Mouse (Mus musculus) forebrain, embryonic 12.5 days (tissue): ENCODE data around the gene Clptm1. TPM values are rescaled to one million over a fixed set of nuclear protein-coding genes. Genes with fewer than 3 reads are reported as not detected.

ENCODE experiments used
- ATAC-seq: fragments of 200-750 bp; cut with Nextera tagmentation; 2 replicates; pipeline ENCODE4 v1.8.0; 2017; ENCODE audit warnings: moderate TSS enrichment; ENCODE audit not compliant: low FRiP score
- H3K27ac ChIP-seq: fragments of 300-500 bp; sonication (generic); 2 replicates; pipeline ENCODE4 v1.5.1; 2016; ENCODE audit warnings: mild to moderate bottlenecking
- H3K27me3 ChIP-seq: fragments of 300-500 bp; sonication (generic); 2 replicates; pipeline ENCODE4 v1.6.1; 2016; ENCODE audit warnings: mild to moderate bottlenecking
- H3K36me3 ChIP-seq: fragments of 300-500 bp; sonication (generic); replicated peaks from 2 replicates; pipeline ENCODE4 v1.6.1; 2016; ENCODE audit warnings: mild to moderate bottlenecking
- H3K4me1 ChIP-seq: fragments of 300-500 bp; sonication (generic); 2 replicates; pipeline ENCODE4 v1.6.1; 2016
- H3K4me2 ChIP-seq: fragments of 300-500 bp; sonication (generic); 2 replicates; pipeline ENCODE4 v1.6.1; 2016; ENCODE audit warnings: mild to moderate bottlenecking, moderate library complexity
- H3K4me3 ChIP-seq: fragments of 300-500 bp; sonication (generic); replicated peaks from 2 replicates; pipeline ENCODE4 v1.5.1; 2016; ENCODE audit warnings: mild to moderate bottlenecking
- H3K9ac ChIP-seq: fragments of 300-500 bp; sonication (generic); 2 replicates; pipeline ENCODE4 v1.6.1; 2016; ENCODE audit warnings: mild to moderate bottlenecking
- H3K9me3 ChIP-seq: fragments of 300-500 bp; sonication (generic); 2 replicates; pipeline ENCODE4 v1.6.1; 2016
- whole genome bisulfite sequencing: fragments of 180-500 bp; shearing (Covaris S2); methylation state at CpG from one replicate; pipeline ENCODE4 v1.1.7; 2016; 5-methylcytosine and 5-hydroxymethylcytosine counted together
- polyA plus RNA-seq: library from polyadenylated mRNA; unstranded; fragments of >200 nt; fragmentation: Nextera tagmentation; extraction: Ambion mirVana; gene quantifications from 2 replicates; pipeline ENCODE4 v1.2.1, GENCODE M21; 2016

The Clptm1 gene
- polyA plus RNA-seq = 85.6 and 87.6 TPM in 2 replicates

DNA sequence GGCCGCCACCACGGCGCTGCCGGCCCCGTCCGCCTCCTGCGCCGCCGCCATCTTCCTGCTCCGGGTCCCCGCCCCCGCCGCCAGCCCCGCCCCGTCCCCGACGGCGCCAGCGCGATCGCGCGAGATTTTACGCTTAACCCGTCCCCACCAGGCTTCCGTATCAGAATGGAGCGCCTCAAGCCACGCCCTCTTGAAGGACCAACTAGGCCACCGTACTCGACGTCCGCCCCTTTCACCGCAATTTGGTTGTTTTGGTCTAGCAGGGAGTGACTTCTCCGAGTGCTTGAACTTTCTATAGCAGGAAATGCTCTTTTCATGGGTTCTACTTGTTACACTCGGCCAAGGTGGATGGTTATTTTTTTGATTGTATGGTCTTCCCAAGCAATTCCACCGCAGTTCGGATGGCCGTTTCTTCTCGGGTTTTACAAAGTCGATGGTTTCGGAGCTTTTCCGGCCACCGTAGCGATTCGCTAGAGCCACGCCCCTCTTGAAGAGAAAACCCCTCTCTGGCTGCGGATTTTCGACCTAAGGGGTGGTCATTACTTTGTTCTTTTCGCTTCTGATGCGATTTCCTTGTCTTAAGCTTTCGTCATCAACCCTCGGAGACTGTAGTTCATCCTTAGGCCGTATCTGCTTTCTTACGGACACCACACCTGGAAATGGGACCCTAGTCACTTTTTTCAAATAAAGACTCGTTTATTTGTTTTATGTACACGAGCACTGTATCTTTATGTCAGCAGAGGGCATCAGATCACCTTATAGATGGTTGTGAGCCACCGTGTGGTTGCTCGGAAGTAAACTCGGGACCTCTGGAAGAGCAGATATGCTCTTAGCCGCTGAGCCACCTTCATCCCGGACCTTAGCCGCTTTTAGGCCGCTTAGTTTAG lies at the start of gene Clptm1:
TSS of gene Clptm1 (minus strand) at position 79 of the 887 bp plus-strand sequence.
- H3K4me2 ChIP-seq = peak within 1 kb of the TSS; percentile 86
- peak within 1 kb of the TSS; percentile 93 for H3K27ac ChIP-seq
- under 1% methylated on average over 62 of the region's 63 CpGs for WGBS
- peaks cover 20% of the 10 kb centered on the region for H3K36me3 ChIP-seq
- peaks cover 29% of the 10 kb centered on the region for H3K4me1 ChIP-seq
- 0 out of 2 replicates have a peak, but pooled peaks cover 5% of the 10 kb centered on the region for H3K27me3 ChIP-seq
- peak; percentile 91 for ATAC-seq
- H3K9ac ChIP-seq = peak within 1 kb of the TSS; percentile 99
- H3K9me3 ChIP-seq = no peaks in the 10 kb centered on the region
- H3K4me3 ChIP-seq = peak within 1 kb of the TSS; percentile 100

DNA sequence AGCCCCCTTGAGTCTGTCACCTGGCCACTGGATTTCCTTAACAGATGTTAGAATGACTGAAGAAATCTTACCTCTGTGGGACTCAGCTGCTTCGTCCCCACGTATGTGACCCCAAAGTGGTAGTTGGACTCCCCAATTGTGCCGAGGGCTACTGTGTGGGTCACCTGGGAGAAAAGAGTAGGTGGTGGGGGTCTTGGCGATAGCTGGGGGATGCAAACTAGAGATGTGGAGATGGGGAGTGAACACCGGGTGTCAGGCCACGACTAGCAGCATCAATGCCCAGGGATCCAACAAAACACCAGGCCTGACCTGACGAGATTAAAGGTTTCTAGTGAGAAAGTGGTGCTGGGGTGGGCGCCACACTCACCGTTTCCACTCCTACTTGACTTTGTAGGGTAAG lies 48.8 kb upstream of the Clptm1 start:
- ATAC-seq = no peak
- Histone ChIP-seq H3K27me3 (no peaks in the 10 kb centered on the region), H3K27ac (no peak overlapping the region), H3K36me3 (peaks cover 54% of the 10 kb centered on the region), H3K9me3 (no peaks in the 10 kb centered on the region), H3K4me2 (peak overlapping the region; percentile 97; the same call in 1 of the 2 replicates), H3K4me3 (peak overlapping the region; percentile 99; the same call in 1 of the 2 replicates), H3K4me1 (peaks cover 19% of the 10 kb centered on the region), H3K9ac (no peak overlapping the region)
- 87% methylated on average over 9 of the region's 9 CpGs for WGBS

- H3K4me3 ChIP-seq = no peak overlapping the region
- no peak overlapping the region for H3K4me2 ChIP-seq
- H3K36me3 ChIP-seq = peaks cover 57% of the 10 kb centered on the region
- peaks cover 19% of the 10 kb centered on the region for H3K4me1 ChIP-seq
- no peak for ATAC-seq
- H3K9ac ChIP-seq = no peak overlapping the region
- 58% methylated on average over 4 of the region's 4 CpGs for WGBS
- H3K27me3 ChIP-seq = no peaks in the 10 kb centered on the region
- H3K27ac ChIP-seq = no peak overlapping the region
- H3K9me3 ChIP-seq = no peaks in the 10 kb centered on the region
These were observed 48.4 kb upstream of the Clptm1 start for GRCm38 (mm10) chr7:19713196-19713595.

DNA sequence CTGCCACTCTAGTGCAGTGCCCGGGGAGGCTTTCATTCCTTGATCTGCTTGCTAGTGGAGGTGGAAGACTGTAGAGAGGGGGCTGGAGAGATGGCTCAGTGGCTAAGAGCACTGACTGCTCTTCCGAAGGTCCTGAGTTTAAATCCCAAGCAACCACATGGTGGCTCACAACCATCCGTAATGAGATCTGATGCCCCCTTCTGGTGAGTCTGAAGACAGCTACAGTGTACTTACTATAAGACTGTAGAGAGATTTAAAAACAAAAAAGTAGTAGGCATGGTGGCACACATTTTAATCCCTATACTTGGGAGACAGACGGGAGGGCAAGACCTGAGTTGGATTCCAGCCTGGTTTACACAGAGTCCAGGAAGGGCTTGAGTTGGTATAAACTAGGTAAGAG lies 47.6 kb upstream of the Clptm1 start:
- WGBS = 72% methylated on average over 4 of the region's 4 CpGs
- no peak overlapping the region for H3K4me2 ChIP-seq
- H3K27ac ChIP-seq = no peak overlapping the region
- H3K9ac ChIP-seq = no peak overlapping the region
- H3K36me3 ChIP-seq = peaks cover 62% of the 10 kb centered on the region
- H3K27me3 ChIP-seq = no peaks in the 10 kb centered on the region
- no peak overlapping the region for H3K4me3 ChIP-seq
- no peak for ATAC-seq
- peaks cover 19% of the 10 kb centered on the region for H3K4me1 ChIP-seq
- no peaks in the 10 kb centered on the region for H3K9me3 ChIP-seq

- Histone ChIP-seq H3K36me3 (peaks cover 70% of the 10 kb centered on the region), H3K9ac (no peak overlapping the region), H3K4me2 (no peak overlapping the region), H3K4me3 (no peak overlapping the region), H3K4me1 (peaks cover 13% of the 10 kb centered on the region), H3K27ac (no peak overlapping the region), H3K27me3 (no peaks in the 10 kb centered on the region), H3K9me3 (no peaks in the 10 kb centered on the region)
- no peak for ATAC-seq
- 94% methylated on average over 10 of the region's 10 CpGs for WGBS
These were observed 45.8 kb upstream of the Clptm1 start for GRCm38 (mm10) chr7:19710650-19711049.

- no peaks in the 10 kb centered on the region for H3K9me3 ChIP-seq
- no peak overlapping the region for H3K4me2 ChIP-seq
- ATAC-seq = no peak
- peaks cover 3% of the 10 kb centered on the region for H3K4me1 ChIP-seq
- H3K4me3 ChIP-seq = no peak overlapping the region
- H3K27ac ChIP-seq = no peak overlapping the region
- 95% methylated on average over 7 of the region's 7 CpGs for WGBS
- H3K27me3 ChIP-seq = no peaks in the 10 kb centered on the region
- no peak overlapping the region for H3K9ac ChIP-seq
- H3K36me3 ChIP-seq = peaks cover 69% of the 10 kb centered on the region
These were observed 40.4 kb upstream of the Clptm1 start for GRCm38 (mm10) chr7:19705271-19705670.

DNA sequence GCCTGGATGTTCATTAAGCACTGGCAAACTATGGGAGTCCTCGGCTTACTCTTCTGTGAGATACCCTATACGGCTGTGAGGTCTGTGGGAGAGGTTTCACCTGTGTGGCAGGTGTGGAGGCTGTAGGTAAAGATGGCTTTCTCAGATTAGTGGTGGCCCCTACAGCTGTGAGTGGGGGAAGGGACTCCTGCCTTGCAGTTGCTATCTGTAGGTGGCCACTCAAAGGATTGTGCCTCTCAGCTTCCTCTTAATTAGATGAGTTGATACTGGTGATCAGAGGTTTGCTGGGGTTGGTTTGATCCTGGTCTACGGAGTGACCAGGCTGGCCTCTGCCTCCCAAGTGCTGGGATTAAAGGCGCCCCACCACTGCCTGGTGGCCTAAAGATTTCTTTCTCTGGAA lies 39.6 kb upstream of the Clptm1 start:
- H3K4me3 ChIP-seq = no peak overlapping the region
- no peak overlapping the region for H3K27ac ChIP-seq
- 87% methylated on average over 4 of the region's 4 CpGs for WGBS
- no peak overlapping the region for H3K9ac ChIP-seq
- peaks cover 63% of the 10 kb centered on the region for H3K36me3 ChIP-seq
- H3K4me1 ChIP-seq = peaks cover 5% of the 10 kb centered on the region
- H3K4me2 ChIP-seq = no peak overlapping the region
- ATAC-seq = no peak
- no peaks in the 10 kb centered on the region for H3K27me3 ChIP-seq
- no peaks in the 10 kb centered on the region for H3K9me3 ChIP-seq

DNA sequence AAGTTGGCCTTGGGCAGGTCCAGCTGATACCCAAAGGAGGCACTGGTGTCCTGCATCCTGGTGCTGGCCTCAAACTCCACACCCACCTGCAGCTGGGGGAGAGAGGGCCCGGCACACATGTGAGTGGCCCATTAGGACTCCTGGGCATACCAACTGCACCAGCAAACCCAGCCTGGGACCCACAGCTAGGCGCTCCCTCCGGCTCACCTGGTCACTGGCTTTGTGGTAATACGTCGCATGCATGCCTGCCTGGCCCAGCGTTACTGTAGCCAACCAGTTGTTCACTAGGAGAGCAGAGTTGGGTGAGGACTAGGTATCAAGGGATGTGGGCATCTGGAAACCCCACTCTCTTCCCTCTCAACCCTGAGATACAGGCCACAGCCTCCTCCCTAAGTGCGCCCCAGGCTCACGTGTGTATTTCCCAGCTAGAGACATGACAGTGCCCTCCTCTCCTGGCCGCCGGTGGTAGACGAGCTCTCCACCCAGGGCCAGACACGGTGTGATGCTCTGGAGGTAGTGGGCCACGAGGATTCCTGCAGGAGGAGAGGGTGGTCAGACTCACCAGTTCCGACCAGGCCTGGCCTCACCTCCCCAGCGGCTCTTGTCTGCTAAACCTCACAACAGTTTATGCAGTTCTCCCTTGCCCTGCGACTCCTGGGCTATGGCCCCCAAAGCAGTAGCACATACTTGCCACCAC lies 38.2 kb upstream of the Clptm1 start:
- 0 out of 2 replicates have a peak, but pooled peaks cover 4% of the 10 kb centered on the region for H3K27me3 ChIP-seq
- H3K9ac ChIP-seq = no peak overlapping the region
- WGBS = 93% methylated on average over 16 of the region's 16 CpGs
- H3K4me3 ChIP-seq = no peak overlapping the region
- H3K4me1 ChIP-seq = peaks cover 20% of the 10 kb centered on the region
- ATAC-seq = no peak
- peaks cover 50% of the 10 kb centered on the region for H3K36me3 ChIP-seq
- no peak overlapping the region for H3K27ac ChIP-seq
- H3K4me2 ChIP-seq = no peak overlapping the region
- H3K9me3 ChIP-seq = no peaks in the 10 kb centered on the region

- H3K36me3 ChIP-seq = peaks cover 43% of the 10 kb centered on the region
- peaks cover 21% of the 10 kb centered on the region for H3K4me1 ChIP-seq
- no peak overlapping the region for H3K4me2 ChIP-seq
- no peak overlapping the region for H3K4me3 ChIP-seq
- peak; percentile 50; the same call in 1 of the 2 replicates for ATAC-seq
- H3K27ac ChIP-seq = 0 out of 2 replicates have a peak overlapping the region, but pooled peaks have one; percentile 42
- H3K9me3 ChIP-seq = 0 out of 2 replicates have a peak, but pooled peaks cover 6% of the 10 kb centered on the region
- 0 out of 2 replicates have a peak, but pooled peaks cover 4% of the 10 kb centered on the region for H3K27me3 ChIP-seq
- WGBS = 32% methylated on average over 22 of the region's 22 CpGs
- no peak overlapping the region for H3K9ac ChIP-seq
These were observed 36.4 kb upstream of the Clptm1 start for GRCm38 (mm10) chr7:19701069-19701761.

- H3K36me3 ChIP-seq = peaks cover 45% of the 10 kb centered on the region
These were observed 35.7 kb upstream of the Clptm1 start for GRCm38 (mm10) chr7:19700299-19701068.

DNA sequence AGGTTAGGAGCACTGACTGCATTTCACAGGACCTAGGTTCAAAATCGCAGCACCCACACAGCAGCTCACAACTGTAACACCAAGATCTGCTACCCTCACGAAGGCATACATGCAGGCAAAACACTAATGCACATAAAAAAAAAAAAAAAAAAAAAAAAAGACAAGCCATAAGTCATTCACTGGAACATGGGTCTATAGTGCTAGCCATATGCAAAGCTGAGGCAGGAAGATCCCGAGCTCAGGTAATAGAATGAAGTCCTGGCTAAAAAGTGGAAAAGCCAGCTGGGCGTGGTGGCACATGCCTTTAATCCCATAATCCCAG lies 35.0 kb upstream of the Clptm1 start:
- Histone ChIP-seq H3K27ac (no peak overlapping the region), H3K36me3 (peaks cover 40% of the 10 kb centered on the region), H3K4me1 (peaks cover 21% of the 10 kb centered on the region), H3K9ac (no peak overlapping the region), H3K27me3 (0 out of 2 replicates have a peak, but pooled peaks cover 4% of the 10 kb centered on the region), H3K9me3 (0 out of 2 replicates have a peak, but pooled peaks cover 6% of the 10 kb centered on the region), H3K4me2 (no peak overlapping the region), H3K4me3 (no peak overlapping the region)
- WGBS = 81% methylated on average over 4 of the region's 4 CpGs
- ATAC-seq = no peak

More at GRCm38 (mm10) chr7:19700299-19701068, 35.7 kb upstream of the Clptm1 start:
- Histone ChIP-seq H3K4me3 (no peak overlapping the region), H3K4me2 (no peak overlapping the region), H3K4me1 (peaks cover 21% of the 10 kb centered on the region), H3K27me3 (0 out of 2 replicates have a peak, but pooled peaks cover 4% of the 10 kb centered on the region), H3K27ac (peak overlapping the region; percentile 25; the same call in 1 of the 2 replicates), H3K9ac (no peak overlapping the region), H3K9me3 (0 out of 2 replicates have a peak, but pooled peaks cover 6% of the 10 kb centered on the region)
- no peak for ATAC-seq
- WGBS = 66% methylated on average over 12 of the region's 12 CpGs
